Mouse (Mus musculus): ENCODE measurements at regions not wholly inside any gene's neighbourhood (a gene's known extent, or its start where the extent isn't known, plus 50 kb on each side); places are given as distances from the start of the nearest gene placed in this dataset.
"Not testable (repeated sequence)": the region's sequence is repeated elsewhere in the genome, so short reads cannot be mapped to it uniquely, and the experiment has no call there.

DNA sequence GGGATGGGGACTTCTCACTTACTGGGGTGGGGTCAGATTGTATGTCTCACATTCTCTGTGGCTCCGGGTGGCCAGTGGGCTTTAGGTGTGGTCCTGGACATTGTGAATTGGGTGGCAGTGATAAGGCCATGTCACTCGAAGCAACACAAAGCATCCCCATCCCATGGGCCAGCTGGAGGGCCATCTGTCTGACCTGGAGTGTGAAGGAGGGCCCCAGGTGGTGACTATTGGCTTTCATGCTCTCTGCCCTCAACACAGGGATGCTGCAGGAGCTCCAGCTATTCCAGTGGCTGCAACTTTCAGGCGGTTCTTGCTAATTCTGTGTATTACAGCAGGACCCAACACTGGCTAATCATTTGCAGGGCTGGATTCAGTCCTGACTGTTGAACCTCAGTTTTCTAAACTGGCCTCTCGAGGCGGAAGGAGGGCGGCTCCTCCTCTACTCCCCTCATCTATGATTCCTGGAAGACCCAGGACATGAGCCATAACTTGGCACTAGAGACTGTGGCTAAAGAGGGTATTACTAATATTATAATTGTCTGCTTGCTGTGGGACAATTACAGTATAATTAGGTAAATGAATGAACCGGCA lies 64.1 kb downstream of the 9530068E07Rik start:
- Histone ChIP-seq H3K4me3 (no peak overlapping the region), H3K27me3 (ENCODE audit: poor library complexity, severe bottlenecking) (no peaks in the 10 kb centered on the region), H3K9me3 (no peaks in the 10 kb centered on the region), H3K4me1 (no peaks in the 10 kb centered on the region), H3K36me3 (replicated peaks) (no peaks in the 10 kb centered on the region), H3K27ac (no peak overlapping the region)
- 83% methylated on average over 7 of the region's 7 CpGs for WGBS
- DNase-seq (ENCODE audit: extremely low spot score, low spot score): peak; percentile 13

DNA sequence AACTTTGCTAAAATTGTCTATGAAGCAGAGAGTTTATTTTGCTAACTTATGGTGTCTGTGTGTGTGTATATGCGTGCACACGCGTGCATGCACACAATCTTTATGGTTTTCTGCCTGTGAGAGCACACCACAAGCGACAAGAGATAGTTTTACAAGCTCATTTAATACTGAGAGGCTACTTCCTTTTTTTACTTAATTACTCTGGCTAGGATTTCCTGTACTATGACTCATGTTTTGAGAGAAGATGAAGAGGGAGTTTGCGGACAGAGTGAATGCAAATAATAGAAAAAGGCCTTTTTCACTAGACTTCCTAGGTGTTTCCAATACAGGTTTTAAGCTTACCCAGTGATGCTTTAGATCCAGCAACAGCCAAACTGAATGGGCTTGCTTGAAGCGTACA lies 74.9 kb downstream of the 9530068E07Rik start:
- not testable (repeated sequence) for H3K27ac ChIP-seq, H3K4me3 ChIP-seq
- WGBS: 88% methylated on average over 6 of the region's 6 CpGs

DNA sequence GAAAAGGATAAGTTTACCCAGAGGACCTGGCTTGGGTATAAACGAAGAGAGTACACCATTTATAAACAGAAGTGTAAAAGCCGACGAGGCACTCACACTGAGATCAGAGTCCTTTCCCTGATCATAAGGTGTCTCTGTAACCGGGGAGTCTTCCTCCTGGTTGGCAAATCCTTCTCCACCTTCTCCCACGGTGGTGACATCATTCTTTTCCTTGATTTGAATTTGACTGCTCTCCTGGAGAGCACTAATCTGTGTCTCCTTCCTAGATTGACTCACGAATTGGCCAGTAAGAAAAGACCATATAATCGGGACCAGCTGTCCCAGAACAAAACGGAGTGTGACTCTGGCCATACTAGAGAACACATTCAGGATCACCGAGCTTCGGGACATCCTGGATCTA lies 83.9 kb downstream of the 9530068E07Rik start:
- not testable (repeated sequence) for H3K36me3 ChIP-seq (replicated peaks); DNase-seq (ENCODE audit: extremely low spot score, low spot score); H3K4me1 ChIP-seq; H3K27ac ChIP-seq; H3K27me3 ChIP-seq (ENCODE audit: poor library complexity, severe bottlenecking); H3K9me3 ChIP-seq; H3K4me3 ChIP-seq
- WGBS: 76% methylated on average over 10 of the region's 10 CpGs

More for the DNA sequence above, 74.9 kb downstream of the 9530068E07Rik start:
- DNase-seq (ENCODE audit: extremely low spot score, low spot score); H3K4me1 ChIP-seq; H3K9me3 ChIP-seq; H3K36me3 ChIP-seq (replicated peaks); H3K27me3 ChIP-seq (ENCODE audit: poor library complexity, severe bottlenecking): not testable (repeated sequence)

DNA sequence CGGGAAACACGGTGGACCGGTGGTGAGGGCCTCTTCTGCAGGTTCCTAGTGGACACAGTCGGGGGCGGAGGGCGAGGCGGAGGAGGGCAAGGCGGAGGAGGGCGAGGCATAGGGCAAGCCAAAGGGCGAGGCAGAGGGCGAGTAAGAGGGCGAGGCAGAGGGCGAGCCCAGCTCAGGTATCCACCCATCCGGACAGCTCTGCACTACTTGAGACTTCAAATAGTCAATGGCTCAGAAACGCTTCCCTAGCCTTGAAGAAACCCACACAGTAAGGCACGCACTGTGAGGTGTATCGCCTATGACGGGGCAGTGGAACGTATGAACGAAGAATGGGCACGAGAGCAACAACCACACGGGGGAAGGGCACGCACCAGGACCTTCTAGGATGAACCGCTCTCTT lies 84.5 kb downstream of the 9530068E07Rik start:
- H3K4me3 ChIP-seq; H3K27me3 ChIP-seq (ENCODE audit: poor library complexity, severe bottlenecking); H3K9me3 ChIP-seq; H3K36me3 ChIP-seq (replicated peaks); H3K27ac ChIP-seq; DNase-seq (ENCODE audit: extremely low spot score, low spot score); H3K4me1 ChIP-seq: not testable (repeated sequence)
- 90% methylated on average over 24 of the region's 24 CpGs for WGBS

DNA sequence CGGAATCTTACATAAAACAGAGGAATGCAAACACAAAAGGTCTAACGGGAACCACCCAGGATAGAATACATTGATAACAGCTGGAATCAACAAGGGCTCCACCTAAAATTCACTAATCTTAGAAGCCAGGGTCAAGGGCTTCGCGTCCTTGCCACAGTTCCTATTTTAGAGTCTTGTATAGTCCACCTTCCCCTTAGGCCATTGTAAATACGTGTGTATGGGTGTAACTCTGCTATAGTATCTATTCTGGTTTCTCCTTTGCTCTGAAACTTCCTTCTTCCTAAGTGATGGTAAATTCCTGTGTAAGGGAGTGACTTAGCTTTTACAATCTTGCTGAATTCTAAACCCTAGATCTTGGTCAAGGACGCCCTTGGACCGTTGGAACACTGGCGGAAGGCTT lies 87.3 kb downstream of the 9530068E07Rik start:
- H3K4me3 ChIP-seq; DNase-seq (ENCODE audit: extremely low spot score, low spot score); H3K27ac ChIP-seq; H3K27me3 ChIP-seq (ENCODE audit: poor library complexity, severe bottlenecking); H3K9me3 ChIP-seq; H3K4me1 ChIP-seq; H3K36me3 ChIP-seq (replicated peaks): not testable (repeated sequence)
- 94% methylated on average over 6 of the region's 8 CpGs for WGBS

DNA sequence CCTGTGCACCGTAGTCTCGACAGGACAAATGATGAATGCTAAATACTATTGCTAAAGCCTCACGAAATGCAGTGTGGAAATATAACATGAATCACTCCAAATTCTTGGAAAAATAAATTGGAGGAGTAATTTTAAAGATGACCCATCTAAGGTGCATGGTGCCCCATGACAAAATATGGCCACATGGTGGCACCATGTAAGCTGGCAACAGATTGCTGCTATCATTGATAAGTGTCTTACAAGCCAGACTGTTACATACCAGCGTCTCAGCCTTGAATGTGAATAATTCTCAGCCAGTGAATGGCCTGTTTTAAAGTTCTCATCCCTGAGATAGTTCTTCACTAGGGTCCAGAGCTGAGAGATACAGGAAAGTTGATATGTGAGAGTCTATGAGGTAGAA lies 92.3 kb downstream of the 9530068E07Rik start:
- not testable (repeated sequence) for H3K4me3 ChIP-seq; H3K36me3 ChIP-seq (replicated peaks); H3K27ac ChIP-seq; H3K9me3 ChIP-seq; H3K27me3 ChIP-seq (ENCODE audit: poor library complexity, severe bottlenecking); DNase-seq (ENCODE audit: extremely low spot score, low spot score); H3K4me1 ChIP-seq
- 80% methylated on average over 4 of the region's 4 CpGs for WGBS

DNA sequence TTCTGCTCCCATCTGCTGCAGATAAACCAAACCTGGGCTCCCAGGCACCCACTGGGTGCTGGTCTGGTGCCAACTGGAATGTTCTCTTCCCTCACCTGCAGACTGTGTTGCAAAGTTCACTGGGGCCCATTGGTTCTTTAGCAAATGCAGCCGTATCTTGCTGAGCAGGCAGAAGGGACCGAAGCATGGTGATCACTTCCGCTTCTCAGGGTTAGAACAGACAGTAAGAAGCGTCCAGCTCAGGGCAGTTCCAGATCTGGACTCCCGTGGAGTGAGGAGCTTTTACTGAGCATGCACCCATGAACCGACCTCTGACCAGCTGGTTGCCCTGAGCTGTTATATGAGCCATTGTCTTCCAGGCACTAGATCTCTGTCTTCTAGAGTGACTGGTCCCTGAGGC lies 97.1 kb downstream of the 9530068E07Rik start:
- Histone ChIP-seq H3K27me3 (ENCODE audit: poor library complexity, severe bottlenecking) (no peaks in the 10 kb centered on the region), H3K4me1 (no peaks in the 10 kb centered on the region), H3K4me3 (no peak overlapping the region), H3K9me3 (peaks cover 4% of the 10 kb centered on the region; the same call in 1 of the 2 replicates), H3K36me3 (replicated peaks) (no peaks in the 10 kb centered on the region), H3K27ac (no peak overlapping the region)
- WGBS: 89% methylated on average over 6 of the region's 6 CpGs
- no peak for DNase-seq (ENCODE audit: extremely low spot score, low spot score)

DNA sequence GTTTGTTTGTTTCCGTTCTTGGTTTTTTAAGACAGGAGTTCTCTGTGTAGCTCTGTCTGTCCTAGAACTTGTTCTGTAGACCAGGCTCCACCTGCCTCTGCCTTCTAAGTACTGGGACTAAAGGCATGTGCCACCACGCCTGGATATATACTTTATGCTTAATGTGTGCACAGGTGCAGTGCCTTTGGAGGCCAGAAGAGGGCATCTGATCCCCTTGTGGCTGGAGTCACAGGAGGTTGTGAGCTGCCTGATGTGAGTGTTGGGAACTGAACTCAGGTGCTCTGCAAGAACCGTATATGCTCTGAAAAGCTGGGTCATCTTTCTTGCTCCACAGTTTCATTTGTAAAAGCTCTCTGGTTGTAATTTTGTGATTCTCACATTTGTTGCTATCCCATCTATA lies 100.7 kb downstream of the 9530068E07Rik start:
- DNase-seq (ENCODE audit: extremely low spot score, low spot score): no peak
- no peaks in the 10 kb centered on the region for H3K27me3 ChIP-seq (ENCODE audit: poor library complexity, severe bottlenecking)
- H3K36me3 ChIP-seq (replicated peaks): no peaks in the 10 kb centered on the region
- H3K4me3 ChIP-seq: no peak overlapping the region
- 90% methylated on average over 3 of the region's 3 CpGs for WGBS
- H3K4me1 ChIP-seq: no peaks in the 10 kb centered on the region
- H3K9me3 ChIP-seq: peaks cover 4% of the 10 kb centered on the region; the same call in 1 of the 2 replicates
- no peak overlapping the region for H3K27ac ChIP-seq

DNA sequence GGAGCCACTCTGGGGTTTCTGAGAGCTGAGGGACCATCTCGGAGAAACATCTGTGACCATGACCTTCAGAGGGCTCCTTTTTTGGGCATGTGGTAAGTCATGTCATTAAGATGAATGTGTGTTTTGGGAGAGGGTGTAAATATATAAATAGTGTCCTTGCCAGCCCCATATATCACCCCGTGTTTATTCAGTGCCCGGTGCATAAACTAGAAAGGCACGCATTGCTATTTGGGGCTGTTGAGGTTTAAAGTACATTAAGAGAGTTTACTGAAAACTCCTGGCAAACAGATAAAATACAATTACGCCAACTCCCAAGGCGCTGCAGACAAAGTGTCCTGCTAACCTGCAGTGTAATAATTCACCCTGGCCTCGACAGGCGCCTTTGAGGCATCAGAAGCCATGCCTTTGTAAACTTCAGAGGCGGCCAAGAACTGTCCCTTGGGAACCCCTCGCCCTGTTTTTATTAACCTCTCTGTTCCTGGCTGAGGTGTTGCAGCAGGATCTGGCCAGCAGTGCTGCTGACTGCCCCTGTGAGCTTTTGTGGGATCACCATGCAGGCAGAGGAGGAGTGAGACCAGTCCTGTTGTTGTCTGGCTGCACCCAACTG lies 106.6 kb downstream of the 9530068E07Rik start:
- no peaks in the 10 kb centered on the region for H3K36me3 ChIP-seq (replicated peaks)
- no peaks in the 10 kb centered on the region for H3K9me3 ChIP-seq
- 85% methylated on average over 10 of the region's 10 CpGs for WGBS
- no peaks in the 10 kb centered on the region for H3K4me1 ChIP-seq
- H3K4me3 ChIP-seq: no peak overlapping the region
- H3K27ac ChIP-seq: no peak overlapping the region
- no peaks in the 10 kb centered on the region for H3K27me3 ChIP-seq (ENCODE audit: poor library complexity, severe bottlenecking)
- DNase-seq (ENCODE audit: extremely low spot score, low spot score): no peak

DNA sequence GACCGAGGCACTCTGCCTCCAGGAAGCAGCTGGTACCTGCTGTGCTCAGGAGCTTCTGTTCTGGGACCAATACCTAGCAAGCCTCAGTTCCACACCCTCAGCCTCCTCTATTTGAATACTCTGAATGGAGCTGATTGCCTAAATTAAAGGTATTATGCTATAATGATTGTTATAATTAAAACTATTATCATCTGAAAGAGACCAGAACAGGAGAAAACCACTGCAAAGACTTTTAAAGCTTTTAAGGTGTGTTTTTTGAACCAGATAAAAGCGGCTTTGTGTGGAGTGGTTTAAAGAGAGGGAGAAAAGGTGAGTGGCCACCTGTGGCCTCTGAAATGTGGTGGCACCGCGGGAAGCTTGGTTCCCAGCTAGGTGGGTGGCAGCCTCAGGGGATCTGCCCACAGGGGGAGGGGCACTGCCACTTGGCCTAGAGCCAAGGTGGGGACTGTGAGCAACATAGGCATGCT lies 115.6 kb downstream of the 9530068E07Rik start:
- no peak overlapping the region for H3K4me3 ChIP-seq
- H3K27ac ChIP-seq: no peak overlapping the region
- no peaks in the 10 kb centered on the region for H3K27me3 ChIP-seq (ENCODE audit: poor library complexity, severe bottlenecking)
- peaks cover 6% of the 10 kb centered on the region; the same call in 1 of the 2 replicates for H3K4me1 ChIP-seq
- DNase-seq (ENCODE audit: extremely low spot score, low spot score): no peak
- H3K9me3 ChIP-seq: peaks cover 7% of the 10 kb centered on the region; the same call in 1 of the 2 replicates
- no peaks in the 10 kb centered on the region for H3K36me3 ChIP-seq (replicated peaks)
- 41% methylated on average over 4 of the region's 4 CpGs for WGBS

DNA sequence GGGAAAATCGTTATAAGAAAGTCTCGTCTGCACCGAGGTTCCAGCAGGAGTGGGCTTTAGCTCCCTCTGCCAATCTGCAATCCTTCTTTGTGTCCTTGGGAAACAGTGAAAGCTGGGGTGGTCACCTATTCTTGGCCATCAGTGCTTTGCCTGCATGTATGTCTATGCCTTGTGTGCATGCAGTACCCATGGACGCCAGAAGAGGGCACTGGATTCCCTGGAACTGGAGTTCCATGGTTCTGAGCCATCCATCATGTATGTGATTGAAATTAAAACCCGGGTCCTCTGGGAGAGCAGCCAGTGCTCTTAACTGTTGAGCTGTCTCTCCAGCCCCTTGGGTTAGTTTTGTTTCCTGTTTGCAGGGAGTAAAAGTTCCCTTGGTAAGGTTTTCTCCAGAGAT lies 121.1 kb downstream of the 9530068E07Rik start:
- DNase-seq (ENCODE audit: extremely low spot score, low spot score): peak; percentile 33
- Histone ChIP-seq H3K27me3 (ENCODE audit: poor library complexity, severe bottlenecking) (no peaks in the 10 kb centered on the region), H3K9me3 (no peaks in the 10 kb centered on the region; the same call in 1 of the 2 replicates), H3K36me3 (replicated peaks) (no peaks in the 10 kb centered on the region), H3K27ac (no peak overlapping the region), H3K4me1 (peaks cover under 1% of the 10 kb centered on the region; the same call in 1 of the 2 replicates), H3K4me3 (no peak overlapping the region)
- WGBS: 75% methylated on average over 5 of the region's 5 CpGs

DNA sequence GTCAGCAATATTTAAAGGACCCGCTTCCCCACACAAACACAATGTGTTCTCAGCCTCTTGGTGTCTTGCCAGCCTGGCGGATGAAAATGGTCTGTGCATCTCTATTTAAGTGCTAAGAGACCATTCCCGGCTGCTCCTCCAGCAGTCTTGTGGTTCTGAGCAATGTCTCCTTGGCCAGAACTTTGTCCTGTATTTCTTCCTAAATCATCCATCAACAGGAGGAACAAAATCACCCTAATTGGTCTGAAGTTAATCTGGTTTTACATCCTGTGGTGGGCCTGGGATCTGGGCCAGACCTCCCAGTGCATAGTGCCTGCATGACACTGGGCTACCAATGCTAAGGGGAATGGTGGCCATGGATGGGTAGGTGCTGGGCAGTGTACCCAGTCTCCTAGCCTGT lies 123.6 kb downstream of the 9530068E07Rik start:
- Histone ChIP-seq H3K36me3 (replicated peaks) (no peaks in the 10 kb centered on the region), H3K27me3 (ENCODE audit: poor library complexity, severe bottlenecking) (no peaks in the 10 kb centered on the region), H3K9me3 (no peaks in the 10 kb centered on the region; the same call in 1 of the 2 replicates), H3K27ac (no peak overlapping the region), H3K4me1 (no peaks in the 10 kb centered on the region), H3K4me3 (no peak overlapping the region)
- DNase-seq (ENCODE audit: extremely low spot score, low spot score): no peak
- 90% methylated on average over 3 of the region's 3 CpGs for WGBS

DNA sequence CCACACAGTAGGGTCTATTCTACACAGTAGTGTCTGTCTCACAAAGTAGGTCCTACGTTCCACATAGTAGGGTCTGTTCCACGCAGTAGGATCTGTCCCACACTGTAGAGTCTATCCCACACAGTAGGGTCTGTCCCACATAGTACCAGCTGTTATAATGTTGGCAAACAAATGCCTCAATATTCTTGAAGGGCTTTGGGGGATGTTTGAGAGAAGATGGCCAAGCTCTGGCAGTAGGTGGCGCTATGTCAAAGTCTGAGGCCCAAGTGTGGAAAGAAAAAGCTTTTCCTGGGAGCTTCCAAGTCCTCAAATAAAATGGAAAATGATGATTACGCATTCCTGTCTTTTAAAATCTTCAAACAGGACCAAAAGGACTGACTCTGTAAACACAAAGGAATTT lies 125.7 kb downstream of the 9530068E07Rik start:
- DNase-seq (ENCODE audit: extremely low spot score, low spot score): no peak
- WGBS: 48% methylated on average over 4 of the region's 4 CpGs
- Histone ChIP-seq H3K27ac (no peak overlapping the region), H3K27me3 (ENCODE audit: poor library complexity, severe bottlenecking) (no peaks in the 10 kb centered on the region), H3K9me3 (no peaks in the 10 kb centered on the region; the same call in 1 of the 2 replicates), H3K36me3 (replicated peaks) (no peaks in the 10 kb centered on the region), H3K4me3 (no peak overlapping the region), H3K4me1 (peaks cover 6% of the 10 kb centered on the region)

All from forebrain, embryonic 10.5 days (tissue).